Mouse (Mus musculus) C2C12 (cell line): Measurements from ENCODE around the gene Spty2d1. TPM values are rescaled to one million over a fixed set of nuclear protein-coding genes. Genes with fewer than 3 reads are reported as not detected.
"Not testable (repeated sequence)": the region's sequence is repeated elsewhere in the genome, so short reads cannot be mapped to it uniquely, and the experiment has no call there.

Experiments used
- H3K27me3 ChIP-seq: one replicate; pipeline ENCODE4 v1.6.1; 2011; ENCODE audit not compliant: control insufficient read depth, insufficient read depth, insufficient read length
- H3K36me3 ChIP-seq: one replicate; pipeline ENCODE4 v1.6.1; 2011; ENCODE audit not compliant: control insufficient read depth, insufficient read depth
- H3K4me3 ChIP-seq: one replicate; pipeline ENCODE4 v1.5.1; 2011; ENCODE audit warnings: mild to moderate bottlenecking, control low read depth; ENCODE audit not compliant: poor library complexity, insufficient read depth, severe bottlenecking
- H3K79me2 ChIP-seq: one replicate; pipeline ENCODE4 v1.6.1; 2011; ENCODE audit not compliant: control insufficient read depth, insufficient read depth
- H3K79me3 ChIP-seq: one replicate; pipeline ENCODE4 v1.6.1; 2011; ENCODE audit warnings: low read depth, control low read depth
- H3ac ChIP-seq: one replicate; pipeline ENCODE3; 2011; ENCODE audit warnings: low read depth; ENCODE audit not compliant: control insufficient read depth, insufficient read length
- CEBPB ChIP-seq: IDR thresholded peaks from one replicate; pipeline ENCODE4 v1.6.1; 2011; ENCODE audit warnings: low read depth, mild to moderate bottlenecking, control low read depth, moderate library complexity
- CTCF ChIP-seq: IDR thresholded peaks from one replicate; pipeline ENCODE4 v1.5.1; 2011; ENCODE audit not compliant: control insufficient read depth, insufficient read depth, insufficient read length
- FOSL1 ChIP-seq: IDR thresholded peaks from one replicate; pipeline ENCODE4 v1.8.0; 2011; ENCODE audit warnings: mild to moderate bottlenecking, low read length; ENCODE audit not compliant: poor library complexity, insufficient read depth, severe bottlenecking
- MAX ChIP-seq: IDR thresholded peaks from one replicate; pipeline ENCODE4 v1.6.1; 2011; ENCODE audit warnings: mild to moderate bottlenecking, control low read depth
- MYOD1 ChIP-seq: IDR thresholded peaks from one replicate; pipeline ENCODE4 v1.6.1; 2011; ENCODE audit warnings: low read depth; ENCODE audit not compliant: control insufficient read depth, insufficient read length
- MYOG ChIP-seq: IDR thresholded peaks from one replicate; pipeline ENCODE4 v1.6.1; 2011; ENCODE audit not compliant: control insufficient read depth, insufficient read length; ENCODE audit errors: extremely low read depth
- USF1 ChIP-seq: IDR thresholded peaks from one replicate; pipeline ENCODE4 v1.6.1; 2011; ENCODE audit warnings: low read depth, mild to moderate bottlenecking, control low read depth, moderate library complexity
- polyA plus RNA-seq: library from polyadenylated mRNA; unstranded; fragments of >200 nt; fragmentation: generic; extraction: Trizol; gene quantifications from one replicate; pipeline ENCODE4 v1.2.1, GENCODE M21; 2012; ENCODE audit warnings: missing spikeins

Spty2d1 gene
- polyA plus RNA-seq, 1 experiment: 5.3 TPM

DNA sequence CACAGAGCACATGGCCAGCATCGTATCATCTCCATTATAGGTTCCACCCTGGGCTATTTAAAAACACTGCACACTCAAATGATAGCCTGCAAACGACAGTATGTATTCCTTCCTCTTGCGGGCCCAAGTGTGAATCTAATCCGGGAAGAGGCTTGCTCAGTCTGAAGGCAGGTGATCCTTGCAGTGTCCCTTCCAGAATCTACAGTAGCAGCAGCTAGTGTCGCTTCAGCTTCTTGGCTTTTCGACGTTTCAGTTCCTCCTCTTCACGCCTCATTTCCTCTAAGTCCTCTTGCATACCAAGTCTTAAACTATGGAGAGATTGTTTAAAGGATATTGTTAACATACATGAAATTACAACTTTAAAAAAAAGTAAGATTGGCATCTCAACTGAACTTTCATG, 15.1 kb downstream of the Spty2d1 start:
- H3K27me3 ChIP-seq: no peaks in the 10 kb centered on the region
- no peak for TF ChIP-seq USF1
- no peak for TF ChIP-seq CTCF
- TF ChIP-seq CEBPB: no peak
- no peak for TF ChIP-seq MYOD1
- no peak for TF ChIP-seq MYOG
- no peak for TF ChIP-seq FOSL1
- no peak for TF ChIP-seq MAX
- no peak overlapping the region for H3ac ChIP-seq
- peaks cover 4% of the 10 kb centered on the region for H3K79me2 ChIP-seq
- peaks cover 56% of the 10 kb centered on the region for H3K36me3 ChIP-seq
- no peak overlapping the region for H3K4me3 ChIP-seq
- no peaks in the 10 kb centered on the region for H3K79me3 ChIP-seq

DNA sequence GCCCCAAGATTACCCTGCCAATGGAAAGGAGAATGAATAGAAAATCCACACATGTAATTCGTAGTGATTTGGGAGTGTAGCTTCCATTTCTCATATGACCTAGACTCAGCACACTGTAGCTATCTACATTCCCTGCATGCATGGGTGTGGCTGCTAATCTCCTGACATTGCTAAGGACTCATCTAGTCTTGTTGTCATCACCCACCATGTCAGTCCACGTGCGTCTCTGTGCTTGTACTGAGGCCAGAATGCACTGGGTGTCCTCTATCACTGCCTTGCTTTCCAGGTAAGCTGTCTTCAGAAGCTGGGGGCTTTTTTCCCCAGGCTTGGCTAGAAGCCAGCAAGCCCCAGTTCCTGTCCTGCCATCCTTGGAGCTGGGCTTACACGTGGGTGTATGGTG, 18.8 kb downstream of the Spty2d1 start:
- not testable (repeated sequence) for H3K79me2 ChIP-seq, H3K4me3 ChIP-seq, H3K79me3 ChIP-seq, H3ac ChIP-seq, H3K27me3 ChIP-seq
- peaks cover 37% of the 10 kb centered on the region for H3K36me3 ChIP-seq

- Histone ChIP-seq H3ac (no peak overlapping the region), H3K79me2 (no peaks in the 10 kb centered on the region), H3K27me3 (no peaks in the 10 kb centered on the region), H3K4me3 (no peak overlapping the region), H3K36me3 (peaks cover 16% of the 10 kb centered on the region), H3K79me3 (no peaks in the 10 kb centered on the region)
- no peak for TF ChIP-seq MAX
- no peak for TF ChIP-seq CEBPB
These were observed 21.1 kb downstream of the Spty2d1 start for GRCm38 (mm10) chr7:46987073-46987472.

GRCm38 (mm10) chr7:46986646-46987045, 21.6 kb downstream of the Spty2d1 start:
- Histone ChIP-seq H3K27me3 (no peaks in the 10 kb centered on the region), H3ac (no peak overlapping the region), H3K4me3 (no peak overlapping the region), H3K79me2 (no peaks in the 10 kb centered on the region), H3K36me3 (peaks cover 12% of the 10 kb centered on the region), H3K79me3 (no peaks in the 10 kb centered on the region)
- TF ChIP-seq MYOG: no peak
- TF ChIP-seq CTCF: no peak
- TF ChIP-seq MAX: no peak
- no peak for TF ChIP-seq MYOD1
- TF ChIP-seq FOSL1: no peak
- no peak for TF ChIP-seq USF1
- no peak for TF ChIP-seq CEBPB

DNA sequence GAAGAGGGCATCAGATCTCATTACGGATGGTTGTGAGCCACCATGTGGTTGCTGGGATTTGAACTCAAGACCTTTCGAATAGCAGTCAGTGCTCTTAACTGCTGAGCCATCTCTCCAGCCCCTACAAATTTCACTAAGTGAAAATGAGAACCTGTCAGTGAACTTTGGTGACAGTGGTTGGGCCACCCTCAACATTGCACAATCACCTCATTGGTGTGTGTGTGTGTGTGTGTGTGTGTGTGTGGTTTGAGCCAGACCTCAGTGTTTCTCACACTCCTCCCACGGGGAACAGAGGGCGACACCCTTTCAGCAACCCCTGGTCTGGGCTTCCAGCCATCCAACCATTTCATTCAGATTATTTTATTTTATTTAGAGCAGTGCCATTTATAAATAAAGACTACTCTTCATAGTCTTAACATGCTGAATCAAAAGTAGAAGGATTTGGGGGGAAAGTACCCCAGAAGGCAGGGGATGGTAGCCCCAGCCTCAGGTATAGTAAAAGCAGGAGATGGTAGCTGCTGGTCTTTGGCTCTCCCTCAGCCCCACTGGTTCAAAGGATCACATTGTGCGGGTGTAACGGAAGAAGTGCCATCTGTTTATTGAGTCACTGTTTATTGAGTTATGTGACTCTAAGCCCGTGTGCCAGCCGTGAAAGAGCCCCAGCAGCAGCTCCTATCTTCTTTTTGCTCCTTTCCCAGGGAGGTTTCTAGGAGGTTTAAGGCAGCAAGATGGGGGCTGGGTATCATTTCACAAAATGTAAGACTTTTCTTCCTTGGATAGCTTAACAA, 22.3 kb downstream of the Spty2d1 start:
- Histone ChIP-seq H3ac (no peak overlapping the region), H3K4me3 (no peak overlapping the region)
- TF ChIP-seq CEBPB: peak; percentile 85
- no peak for TF ChIP-seq MAX

GRCm38 (mm10) chr7:46983280-46983679, 24.9 kb downstream of the Spty2d1 start, which contains the start of gene Gm9999:
TSS of gene Gm9999 (plus strand) at chr7:46983580.
- peak; percentile 36 for TF ChIP-seq USF1
- no peak for TF ChIP-seq FOSL1
- Histone ChIP-seq H3K36me3 (no peaks in the 10 kb centered on the region), H3K79me3 (no peaks in the 10 kb centered on the region), H3K79me2 (no peaks in the 10 kb centered on the region), H3K4me3 (no peak within 1 kb of the TSS), H3ac (no peak within 1 kb of the TSS), H3K27me3 (no peaks in the 10 kb centered on the region)

More for the DNA sequence above, 22.3 kb downstream of the Spty2d1 start:
- H3K79me3 ChIP-seq: no peaks in the 10 kb centered on the region
- no peaks in the 10 kb centered on the region for H3K27me3 ChIP-seq
- H3K36me3 ChIP-seq: peaks cover 11% of the 10 kb centered on the region
- no peaks in the 10 kb centered on the region for H3K79me2 ChIP-seq
